Mouse (Mus musculus) testis, adult 2 months (tissue): ENCODE measurements around the gene Hils1.

Experiments used
- CTCF ChIP-seq: fragments of 200-500 bp; IDR thresholded peaks from 2 replicates; pipeline ENCODE4 v1.5.1; 2012; ENCODE audit warnings: low read depth, mild to moderate bottlenecking, inconsistent platforms, low read length, moderate library complexity; ENCODE audit not compliant: control insufficient read depth, insufficient read depth, insufficient replicate concordance
- POLR2A ChIP-seq: fragments of 200-500 bp; IDR thresholded peaks from 2 replicates; pipeline ENCODE4 v1.6.1; 2012; ENCODE audit warnings: low read depth, mild to moderate bottlenecking, inconsistent platforms, low read length, moderate library complexity; ENCODE audit not compliant: control insufficient read depth

DNA sequence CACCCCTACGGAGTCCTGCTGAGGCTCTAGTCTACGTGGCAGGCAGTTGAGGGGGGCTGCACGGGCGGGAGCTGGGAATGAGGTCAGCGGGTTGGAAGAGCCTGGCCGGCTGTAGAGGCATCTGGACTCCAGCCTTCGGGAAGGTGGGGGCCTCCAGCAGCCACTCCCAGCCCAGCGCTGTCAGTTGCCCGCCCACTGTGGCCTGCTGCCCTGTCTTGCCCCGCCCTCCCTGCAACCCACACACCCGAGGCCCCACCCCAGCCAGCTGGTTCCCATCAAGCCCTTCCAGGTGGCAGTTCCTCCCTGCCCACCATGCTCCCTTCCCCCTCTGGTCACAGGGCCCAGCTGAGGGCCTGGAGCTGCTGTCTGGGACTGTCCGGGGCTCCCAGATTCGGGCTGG is 38.6 kb upstream of the Hils1 start:
- TF ChIP-seq POLR2A: no peak
- no peak for TF ChIP-seq CTCF
